Comparison of ENCODE assay signal across 18 mouse cellular contexts in the genomic region with DNA sequence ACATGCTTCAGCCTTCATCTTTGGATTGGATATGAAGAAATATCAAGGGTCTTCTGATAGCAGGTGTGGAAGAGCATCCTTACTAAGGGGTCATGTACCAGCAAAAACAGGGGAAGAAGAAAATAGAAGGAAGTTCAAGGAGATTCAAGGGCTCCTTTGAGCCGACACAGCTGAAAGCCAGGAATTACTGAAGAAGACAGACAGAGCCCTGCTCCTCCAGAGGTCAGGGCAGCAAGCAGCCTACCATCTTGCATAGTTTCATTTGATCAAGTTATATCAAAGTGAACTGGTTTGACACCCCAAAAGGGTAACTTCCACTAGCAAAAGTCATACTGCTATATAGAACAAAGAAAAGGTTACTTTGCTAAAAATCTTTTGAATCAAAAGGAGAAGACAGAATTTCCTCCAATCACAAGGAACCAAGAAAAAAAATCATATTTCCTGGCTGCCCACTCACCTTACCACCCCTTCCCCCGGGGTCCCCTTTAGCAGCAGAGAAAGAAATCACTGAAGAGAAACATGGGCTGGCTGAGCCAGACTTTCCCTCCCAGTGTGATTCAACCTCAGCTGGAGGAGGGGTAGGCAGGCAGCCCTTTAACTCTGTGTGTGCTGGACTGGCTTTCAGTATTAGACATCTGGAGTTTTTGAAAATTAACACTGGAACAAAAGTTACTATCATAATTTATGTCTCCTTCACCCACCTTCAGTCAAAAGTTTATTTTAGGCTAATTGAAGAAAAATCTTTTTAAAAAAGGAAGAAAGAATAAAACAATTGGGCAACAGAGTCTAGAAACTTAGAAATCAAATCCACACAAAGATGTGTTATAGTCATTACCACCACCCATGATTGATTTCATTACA. TPM values are rescaled to one million over a fixed set of nuclear protein-coding genes. Genes with fewer than 3 reads are reported as not detected.
DNase-seq lines count a peak whose midpoint lies in the region; TF ChIP-seq lines count a peak whose summit lies in the region.
"Had no signal": no experiment of that assay in that cellular context is flagged by ENCODE, and none has a peak within 500 bp of the region (broad histone marks: within the 10 kb centered on the region; RNA-seq: fewer than 3 reads in every experiment).

No protein-coding gene starts in this region.

- no peaks in the 10 kb centered on the region for H3K9me3 ChIP-seq in CH12.LX (replicated peaks; ENCODE audit: low read length)
- H3K9me3 ChIP-seq: embryonic facial prominence, embryonic 15.5 days; forebrain, embryonic 10.5 days; liver, embryonic 13.5 days; lung, embryonic 15.5 days; midbrain, embryonic 12.5 days; stomach, embryonic 15.5 days had no signal

- peak; percentile 25 for DNase-seq in heart, adult 11 months
- no peak for DNase-seq in heart, postnatal 14 days
- DNase-seq in 3T3-L1 (ENCODE audit: low read depth, low spot score) (peak; percentile 33), CH12.LX (ENCODE audit: extremely low read depth) (peak; percentile 82)
- DNase-seq in forelimb bud, embryonic 11.5 days (ENCODE audit: low read depth, low spot score): peak; percentile 17
- no peak for DNase-seq in testis, postnatal 10 days (ENCODE audit: low spot score)
- DNase-seq in ovary, postnatal 10 days (ENCODE audit: low spot score): no peak
- DNase-seq: cerebellum, postnatal 25 days; heart, adult 2 months; liver, embryonic 13.5 days; spleen, adult 18-20 months had no signal

- in situ Hi-C loops in CH12.LX (cut with MboI; ENCODE audit: low pct_ligation_motif_present, low pct_unique_long_range_greater_than_20kb, low sequenced_read_pairs): no loop called here

- H3K36me3 ChIP-seq in CH12.LX (replicated peaks in 1 of 2; ENCODE audit: control insufficient read depth in 1 of 2, insufficient read depth in 1 of 2, low read length in 1 of 2): no peaks in the 10 kb centered on the region
- H3K36me3 ChIP-seq: embryonic facial prominence, embryonic 15.5 days; forebrain, embryonic 10.5 days; liver, embryonic 13.5 days; lung, embryonic 15.5 days; midbrain, embryonic 12.5 days; stomach, embryonic 15.5 days had no signal

- peak overlapping the region; percentile 99 for H3K9ac ChIP-seq in CH12.LX (ENCODE audit: insufficient read depth, low read depth)
- H3K9ac ChIP-seq: embryonic facial prominence, embryonic 15.5 days; hindbrain, embryonic 14.5 days; liver, embryonic 13.5 days; lung, embryonic 15.5 days; midbrain, embryonic 12.5 days; stomach, embryonic 15.5 days had no signal

- peak overlapping the region; percentile 97 for H3K4me2 ChIP-seq in CH12.LX (ENCODE audit: insufficient read depth, low read depth, poor library complexity, severe bottlenecking)
- H3K4me2 ChIP-seq: embryonic facial prominence, embryonic 15.5 days; hindbrain, embryonic 14.5 days; liver, embryonic 13.5 days; lung, embryonic 15.5 days; midbrain, embryonic 12.5 days; stomach, embryonic 15.5 days had no signal

- H3K4me1 ChIP-seq in CH12.LX (ENCODE audit: control insufficient read depth in 1 of 2, insufficient read depth in 2 of 2): peaks cover 13 to 74% of the 10 kb centered on the region in 2 experiments
- H3K4me1 ChIP-seq: embryonic facial prominence, embryonic 15.5 days; liver, embryonic 13.5 days; lung, embryonic 15.5 days; stomach, embryonic 15.5 days had no signal

- no peaks in the 10 kb centered on the region for H3K79me2 ChIP-seq in CH12.LX (replicated peaks; ENCODE audit: control insufficient read depth, extremely low read depth, insufficient read depth, poor library complexity, severe bottlenecking)

- H3K27ac ChIP-seq in CH12.LX (ENCODE audit: insufficient read depth, low read depth): peak overlapping the region; percentile 99
- H3K27ac ChIP-seq: embryonic facial prominence, embryonic 15.5 days; forebrain, embryonic 10.5 days; heart, adult 2 months; hindbrain, embryonic 14.5 days; liver, embryonic 13.5 days; lung, embryonic 15.5 days; macrophage; midbrain, embryonic 12.5 days; stomach, embryonic 15.5 days had no signal

- dilution Hi-C loops in CH12.LX (cut with MboI; ENCODE audit: extremely low pct_ligation_motif_present, extremely low pct_unique_long_range_greater_than_20kb, low sequenced_read_pairs): no loop called here

- H3K27me3 ChIP-seq in CH12.LX (replicated peaks): no peaks in the 10 kb centered on the region
- H3K27me3 ChIP-seq: embryonic facial prominence, embryonic 15.5 days; liver, embryonic 13.5 days; lung, embryonic 15.5 days; midbrain, embryonic 12.5 days; stomach, embryonic 15.5 days had no signal

- peak overlapping the region; percentile 22 to 53 (median 26) for H3K4me3 ChIP-seq in CH12.LX (replicated peaks in 1 of 3; ENCODE audit: low read depth in 2 of 3, low read length in 2 of 3, poor library complexity in 1 of 3)
- H3K4me3 ChIP-seq: embryonic facial prominence, embryonic 15.5 days; forebrain, embryonic 10.5 days; heart, adult 2 months; liver, embryonic 13.5 days; lung, embryonic 15.5 days; midbrain, embryonic 12.5 days; stomach, embryonic 15.5 days had no signal

- no peak for TF ChIP-seq EP300 in CH12.LX (IDR thresholded peaks at IDR 0.05; ENCODE audit: low read length)

- intact Hi-C loops in heart, postnatal 14 days (cut with DNase I): no loop called here

- TF ChIP-seq POLR2A in CH12.LX (IDR thresholded peaks at IDR 0.05; ENCODE audit: low read depth, low read length): no peak; the same call in 1 of the 2 replicates

- TF ChIP-seq CTCF in CH12.LX (conservative IDR thresholded peaks at IDR 0.05 in 1 of 2, IDR thresholded peaks at IDR 0.05 in 1 of 2; ENCODE audit: low read depth in 2 of 2, low read length in 2 of 2): no peak

- no peak; the same call in 1 of the 2 replicates for TF ChIP-seq RAD21 in CH12.LX (IDR thresholded peaks at IDR 0.05; ENCODE audit: low read depth, low read length)

TF ChIP-seq in CH12.LX, 34 proteins besides CTCF, POLR2A, EP300 and RAD21:
- TF ChIP-seq SIN3A (IDR thresholded peaks at IDR 0.05; ENCODE audit: low read length): peak; percentile 85; the same call in 1 of the 2 replicates
- TF ChIP-seq POLR2AphosphoS2 (IDR thresholded peaks at IDR 0.05; ENCODE audit: low read depth, low read length): no peak
- no peak for TF ChIP-seq MAX (IDR thresholded peaks at IDR 0.05; ENCODE audit: low read length)
- no peak for TF ChIP-seq USF2 (conservative IDR thresholded peaks at IDR 0.05; ENCODE audit: low read depth, low read length)
- TF ChIP-seq BHLHE40 (IDR thresholded peaks at IDR 0.05; ENCODE audit: low read depth, low read length): peak; percentile 60
- no peak for TF ChIP-seq PAX5 (IDR thresholded peaks at IDR 0.05; ENCODE audit: low read length)
- TF ChIP-seq TBP (conservative IDR thresholded peaks at IDR 0.05; ENCODE audit: low read depth, low read length): peak; percentile 60; the same call in 1 of the 2 replicates
- TF ChIP-seq NELFE (IDR thresholded peaks at IDR 0.05; ENCODE audit: low read depth, low read length): no peak
- TF ChIP-seq HCFC1 (IDR thresholded peaks at IDR 0.05; ENCODE audit: low read depth, low read length): no peak
- peak; percentile 58 for TF ChIP-seq TCF12 (IDR thresholded peaks at IDR 0.05; ENCODE audit: low read depth, low read length)
- TF ChIP-seq IRF4 (IDR thresholded peaks at IDR 0.05; ENCODE audit: low read depth, low read length): no peak; the same call in none of the 2 replicates
- TF ChIP-seq RCOR1 (conservative IDR thresholded peaks at IDR 0.05; ENCODE audit: low read depth, low read length): peak; percentile 85; the same call in 1 of the 2 replicates
- peak; percentile 89 for TF ChIP-seq ETS1 (conservative IDR thresholded peaks at IDR 0.05; ENCODE audit: low read depth, low read length)
- no peak for TF ChIP-seq ZKSCAN1 (IDR thresholded peaks at IDR 0.05; ENCODE audit: borderline replicate concordance, low read depth, low read length)
- no peak for TF ChIP-seq JUND (conservative IDR thresholded peaks at IDR 0.05; ENCODE audit: low read depth, low read length)
- no peak for TF ChIP-seq KAT2A (IDR thresholded peaks at IDR 0.05; ENCODE audit: insufficient replicate concordance, low read length)
- TF ChIP-seq USF1 (IDR thresholded peaks at IDR 0.05; ENCODE audit: low read depth, low read length): no peak
- TF ChIP-seq JUN (IDR thresholded peaks at IDR 0.05; ENCODE audit: insufficient read depth, low read depth, low read length): no peak
- no peak for TF ChIP-seq SMC3 (IDR thresholded peaks at IDR 0.05; ENCODE audit: low read depth, low read length)
- peak; percentile 93 for TF ChIP-seq CHD2 (IDR thresholded peaks at IDR 0.05; ENCODE audit: low read length)
- peak; percentile 80 for TF ChIP-seq ZNF384 (IDR thresholded peaks at IDR 0.05; ENCODE audit: low read depth, low read length)
- peak; percentile 66; the same call in 1 of the 2 replicates for TF ChIP-seq MYC (IDR thresholded peaks at IDR 0.05; ENCODE audit: low read depth, low read length)
- no peak for TF ChIP-seq ELF1 (IDR thresholded peaks at IDR 0.05; ENCODE audit: low read depth, low read length)
- peak; percentile 56; the same call in 1 of the 2 replicates for TF ChIP-seq MAZ (IDR thresholded peaks at IDR 0.05; ENCODE audit: low read depth, low read length)
- no peak; the same call in 1 of the 2 replicates for TF ChIP-seq MAFK (IDR thresholded peaks at IDR 0.05; ENCODE audit: insufficient replicate concordance, low read length)
- TF ChIP-seq GABPA (IDR thresholded peaks at IDR 0.05; ENCODE audit: insufficient replicate concordance, low read depth, low read length): no peak
- no peak for TF ChIP-seq ZMIZ1 (IDR thresholded peaks at IDR 0.05; ENCODE audit: low read depth, low read length)
- TF ChIP-seq ZC3H11A (IDR thresholded peaks at IDR 0.05; ENCODE audit: low read depth, low read length): no peak
- TF ChIP-seq NRF1 (IDR thresholded peaks at IDR 0.05; ENCODE audit: low read depth, low read length): 0 out of 2 replicates have a peak, but pooled peaks have one; percentile 1
- no peak for TF ChIP-seq MEF2A (IDR thresholded peaks at IDR 0.05; ENCODE audit: borderline replicate concordance, low read depth, low read length)
- peak; percentile 48; the same call in 1 of the 2 replicates for TF ChIP-seq MXI1 (IDR thresholded peaks at IDR 0.05; ENCODE audit: low read depth, low read length)
- no peak for TF ChIP-seq E2F4 (IDR thresholded peaks at IDR 0.05; ENCODE audit: insufficient replicate concordance, low read depth, low read length)
- peak; percentile 89 for TF ChIP-seq CHD1 (IDR thresholded peaks at IDR 0.05; ENCODE audit: low read depth, low read length)

RNA-seq across cellular contexts. Expression of a gene that starts 28.2 kb away (rescaled TPM):
- total RNA-seq in heart, postnatal 14 days (2021): 1 to 10 TPM; 2.4 to 4.9 TPM
- total RNA-seq in CH12.LX (2012; rRNA removed): 65.3 and 95.3 TPM in 2 replicates
- total RNA-seq in CH12.LX (2014; rRNA removed): 38.8 and 51.7 TPM in 2 replicates
- 21.4 and 24.6 TPM in 2 replicates for polyA plus RNA-seq in CH12.LX (2012; ENCODE audit: insufficient read length, low read depth)

Comparison
In these comparisons a context has a peak if more than half of its experiments do, and no peak if none do; other contexts are left out.
1. DNase-seq: peak in heart, adult 11 months (single experiment), 3T3-L1 (single experiment), CH12.LX (single experiment) and forelimb bud, embryonic 11.5 days (single experiment); none in heart, postnatal 14 days (0 of 2), testis, postnatal 10 days (single experiment) and ovary, postnatal 10 days (single experiment).
2. RNA of a gene that starts 28.2 kb away (total RNA-seq): 38.8 to 95.3 TPM in CH12.LX; 2.4 to 4.9 TPM in heart, postnatal 14 days; every median in the first group is over 4 times any median in the second.